Mouse (Mus musculus): ENCODE measurements around the gene Ikbke. TPM values are rescaled to one million over a fixed set of nuclear protein-coding genes. Genes with fewer than 3 reads are reported as not detected.

Gene Ikbke
- 1.6 and 3.8 TPM in 2 replicates for polyA plus RNA-seq (2012; rRNA removed)

GRCm38 (mm10) chr1:131279456-131279776, at the start of gene Ikbke:
TSS of gene Ikbke (minus strand) at chr1:131279606.

DNA sequence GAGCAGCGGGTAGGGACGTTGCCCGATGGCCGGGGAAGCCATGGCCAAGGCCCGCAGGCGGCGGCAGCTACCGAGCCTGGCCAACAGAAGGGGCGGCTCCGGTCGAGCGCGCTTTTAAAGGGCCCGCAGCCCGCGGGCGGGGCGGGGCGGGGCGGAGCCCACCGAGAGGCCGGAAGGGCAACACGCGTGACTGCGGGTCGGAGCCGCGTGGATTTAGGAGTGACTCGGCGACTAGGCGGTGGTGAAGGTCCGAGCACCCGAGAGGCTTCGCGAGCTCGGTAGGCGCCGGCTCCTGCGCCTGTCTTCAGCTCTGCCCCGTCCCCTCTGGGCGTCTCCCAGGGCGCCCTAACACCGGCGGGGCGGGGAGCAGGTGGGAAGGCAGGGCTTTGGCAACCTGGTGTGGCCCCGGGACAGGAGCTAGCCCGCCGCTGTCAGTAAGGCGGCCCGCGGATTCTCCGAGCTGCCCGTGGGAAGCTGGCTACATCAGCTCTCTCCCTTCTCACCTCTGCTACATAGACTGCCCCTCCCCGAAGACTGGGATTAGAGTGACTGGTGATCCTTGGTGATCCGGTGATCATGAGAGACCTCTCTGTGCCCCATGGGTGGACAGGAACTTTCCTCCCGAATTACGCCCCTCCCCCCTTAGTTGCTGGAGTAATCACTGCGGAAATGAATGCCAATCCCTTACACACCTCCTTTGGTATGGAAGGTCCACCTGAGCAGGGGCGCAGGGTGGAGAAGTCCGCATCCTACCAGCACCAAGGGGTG, 34.1 kb downstream of the Ikbke start, which contains the start of gene Rassf5:
Gene Rassf5, minus strand, starts transcription at position 170 of the 768 bp plus-strand sequence.

Other genes with a start within 250 kb of the Ikbke start
- 67.9 and 70.7 TPM in 2 replicates for gene Mapkapk2, start 181.8 kb downstream of the Ikbke start, polyA plus RNA-seq (2012; rRNA removed)
- 7.8 and 12.3 TPM in 2 replicates for gene Dyrk3, start 141.3 kb downstream of the Ikbke start, polyA plus RNA-seq (2012; rRNA removed)
- 35.6 and 52.4 TPM in 2 replicates for gene Eif2d, start 126.4 kb downstream of the Ikbke start, polyA plus RNA-seq (2012; rRNA removed)
- gene Rassf5, start 34.3 kb downstream of the Ikbke start, polyA plus RNA-seq (2012; rRNA removed): 0.96 and 1.4 TPM in 2 replicates
- gene Srgap2, start 247.7 kb upstream of the Ikbke start, polyA plus RNA-seq (2012; rRNA removed): 21.0 and 26.1 TPM in 2 replicates
- gene Fam72a, start 248.3 kb upstream of the Ikbke start, polyA plus RNA-seq (2012; rRNA removed): 3.3 and 5.8 TPM in 2 replicates

Data from central nervous system, embryonic 11.5 days (tissue).